9 mouse cellular contexts compared by ENCODE assay signal in genomic region chr5:112091867-112092535, GRCm38 (mm10).
DNase-seq lines count a peak whose midpoint lies in the region; ATAC-seq and TF ChIP-seq lines count a peak whose summit lies in the region.
"Had no signal": no experiment of that assay in that cellular context is flagged by ENCODE, and none has a peak within 500 bp of the region (broad histone marks: within the 10 kb centered on the region; RNA-seq: fewer than 3 reads in every experiment).

No protein-coding gene starts in this region.

- peaks cover 6% of the 10 kb centered on the region; the same call in 1 of the 2 replicates for H3K9me3 ChIP-seq in heart, embryonic 12.5 days (replicated peaks)
- no peaks in the 10 kb centered on the region for H3K9me3 ChIP-seq in stomach, embryonic 16.5 days (replicated peaks; ENCODE audit: control insufficient read depth, low read length)
- no peaks in the 10 kb centered on the region for H3K9me3 ChIP-seq in stomach, postnatal 0 days (ENCODE audit: control insufficient read depth, low read length)

- H3K4me2 ChIP-seq in heart, embryonic 12.5 days = no peak overlapping the region
- no peak overlapping the region for H3K4me2 ChIP-seq in stomach, embryonic 16.5 days (ENCODE audit: low read depth, low read length)
- H3K4me2 ChIP-seq in stomach, postnatal 0 days (replicated peaks; ENCODE audit: low read depth) = no peak overlapping the region

- no peak for TF ChIP-seq EP300 in stomach, postnatal 0 days (optimal IDR thresholded peaks at IDR 0.05)

- no peak overlapping the region for H3K4me3 ChIP-seq in heart, embryonic 12.5 days
- H3K4me3 ChIP-seq in stomach, embryonic 16.5 days (replicated peaks; ENCODE audit: low read length) = no peak overlapping the region
- H3K4me3 ChIP-seq in stomach, postnatal 0 days (ENCODE audit: low read depth, low read length) = no peak overlapping the region

- ATAC-seq in heart, embryonic 12.5 days (ENCODE audit: insufficient number of reproducible peaks, low FRiP score) = no peak
- 0 out of 2 replicates have a peak, but pooled peaks have one; percentile 33 for ATAC-seq in stomach, embryonic 16.5 days (ENCODE audit: insufficient read depth, low FRiP score)
- no peak for ATAC-seq in stomach, postnatal 0 days (ENCODE audit: low FRiP score, low TSS enrichment)
- ATAC-seq in activated CD4-positive, CD25-positive, alpha-beta regulatory T cell, adult 4 months = no peak

- H3K4me1 ChIP-seq in heart, embryonic 12.5 days (replicated peaks) = no peaks in the 10 kb centered on the region
- H3K4me1 ChIP-seq in stomach, embryonic 16.5 days (ENCODE audit: control insufficient read depth, insufficient read depth, low read length) = no peaks in the 10 kb centered on the region
- no peaks in the 10 kb centered on the region for H3K4me1 ChIP-seq in stomach, postnatal 0 days (replicated peaks; ENCODE audit: control insufficient read depth, insufficient read depth)

- H3K9ac ChIP-seq in heart, embryonic 12.5 days = no peak overlapping the region
- H3K9ac ChIP-seq in stomach, embryonic 16.5 days (ENCODE audit: low read length) = no peak overlapping the region
- no peak overlapping the region for H3K9ac ChIP-seq in stomach, postnatal 0 days (ENCODE audit: low read length)

- peak; percentile 92 for DNase-seq in heart, adult 11 months
- no peak for DNase-seq in stomach, postnatal 0 days (ENCODE audit: low spot score)
- DNase-seq in layer of hippocampus, adult 18-20 months (ENCODE audit: low spot score in 2 of 2) = peak; percentile 30 to 68
- DNase-seq in retina, postnatal 7 days (ENCODE audit: low read depth, low spot score) = peak; percentile 50
- no peak for DNase-seq in spleen, postnatal 4 days (ENCODE audit: low spot score in 2 of 2)

- no peak for TF ChIP-seq CTCF in stomach, postnatal 0 days (IDR thresholded peaks at IDR 0.05; ENCODE audit: low read depth)

- 69% methylated on average over 7 of the region's 7 CpGs for WGBS in heart, embryonic 12.5 days
- 71% methylated on average over 7 of the region's 7 CpGs for WGBS in stomach, embryonic 16.5 days
- WGBS in stomach, postnatal 0 days = 65% methylated on average over 7 of the region's 7 CpGs

- peaks cover 23% of the 10 kb centered on the region; the same call in 1 of the 2 replicates for H3K27me3 ChIP-seq in heart, embryonic 12.5 days (replicated peaks)
- H3K27me3 ChIP-seq in stomach, embryonic 16.5 days (ENCODE audit: control insufficient read depth, insufficient read depth, low read length) = no peaks in the 10 kb centered on the region
- H3K27me3 ChIP-seq in stomach, postnatal 0 days (ENCODE audit: control insufficient read depth, insufficient read depth, low read length) = no peaks in the 10 kb centered on the region
- H3K27me3 ChIP-seq: CH12.LX had no signal

- no peaks in the 10 kb centered on the region for H3K36me3 ChIP-seq in heart, embryonic 12.5 days
- H3K36me3 ChIP-seq in stomach, embryonic 16.5 days (ENCODE audit: control insufficient read depth, insufficient read depth, low read length) = no peaks in the 10 kb centered on the region
- H3K36me3 ChIP-seq in stomach, postnatal 0 days (ENCODE audit: control insufficient read depth, insufficient read depth, low read length) = no peaks in the 10 kb centered on the region

- H3K27ac ChIP-seq in heart, embryonic 12.5 days (ENCODE audit: poor library complexity, severe bottlenecking) = no peak overlapping the region
- H3K27ac ChIP-seq in stomach, embryonic 16.5 days (ENCODE audit: low read length) = no peak overlapping the region
- H3K27ac ChIP-seq in stomach, postnatal 0 days (replicated peaks) = no peak overlapping the region

Comparison
In these comparisons a context has a peak if more than half of its experiments do, and no peak if none do; other contexts are left out.
1. DNase-seq: peak in heart, adult 11 months (single experiment), layer of hippocampus, adult 18-20 months (2 of 2) and retina, postnatal 7 days (single experiment); none in stomach, postnatal 0 days (single experiment) and spleen, postnatal 4 days (0 of 2).